Mouse (Mus musculus): ENCODE data around the gene Ispd. TPM values are rescaled to one million over a fixed set of nuclear protein-coding genes. Genes with fewer than 3 reads are reported as not detected.
A peak's percentile ranks its signal among the peaks of the same experiment; 100 is the strongest.

Ispd gene
- total RNA-seq, 2 experiments from 2014 or later = 3.2 to 4.2 TPM

GRCm38 (mm10) chr12:36564146-36564545 lies 182.9 kb downstream of the Ispd start:
- DNase-seq = no peak

- no peak for DNase-seq
Observed at GRCm38 (mm10) chr12:36566974-36567373, 185.7 kb downstream of the Ispd start.

- DNase-seq = no peak
Observed at GRCm38 (mm10) chr12:36570414-36571095, 189.3 kb downstream of the Ispd start.

GRCm38 (mm10) chr12:36584828-36585227 lies 203.6 kb downstream of the Ispd start:
- DNase-seq = no peak

- DNase-seq = no peak
Observed at GRCm38 (mm10) chr12:36597539-36598250, 216.4 kb downstream of the Ispd start.

GRCm38 (mm10) chr12:36621960-36622736 lies 240.9 kb downstream of the Ispd start:
- no peak for DNase-seq

- DNase-seq = no peak
Observed at GRCm38 (mm10) chr12:36627204-36627603, 246.0 kb downstream of the Ispd start.

- no peak for DNase-seq
Observed at GRCm38 (mm10) chr12:36632427-36632826, 251.2 kb downstream of the Ispd start.

GRCm38 (mm10) chr12:36647514-36647913 lies 266.3 kb downstream of the Ispd start:
- DNase-seq = no peak

- DNase-seq = peak; percentile 25
Observed at GRCm38 (mm10) chr12:36662496-36662895, 281.2 kb downstream of the Ispd start.

- DNase-seq = no peak
Observed at GRCm38 (mm10) chr12:36664783-36665182, 283.5 kb downstream of the Ispd start.

GRCm38 (mm10) chr12:36666771-36667170 lies 285.5 kb downstream of the Ispd start:
- no peak for DNase-seq

- no peak for DNase-seq
Observed at GRCm38 (mm10) chr12:36670164-36670908, 289.1 kb downstream of the Ispd start.

- DNase-seq = no peak
Observed at GRCm38 (mm10) chr12:36670915-36671579, 289.8 kb downstream of the Ispd start.

GRCm38 (mm10) chr12:36674481-36674880 lies 293.2 kb downstream of the Ispd start:
- DNase-seq = no peak

- DNase-seq = no peak
Observed at GRCm38 (mm10) chr12:36678220-36678619, 297.0 kb downstream of the Ispd start.

- no peak for DNase-seq
Observed at GRCm38 (mm10) chr12:36680883-36681505, 299.7 kb downstream of the Ispd start.

- DNase-seq = no peak
Observed at GRCm38 (mm10) chr12:36681779-36682178, 300.5 kb downstream of the Ispd start.

GRCm38 (mm10) chr12:36694072-36694471 lies 312.8 kb downstream of the Ispd start:
- DNase-seq = no peak

GRCm38 (mm10) chr12:36704380-36704779 lies 323.1 kb downstream of the Ispd start:
- no peak for DNase-seq

GRCm38 (mm10) chr12:36708810-36709209 lies 327.6 kb downstream of the Ispd start:
- no peak for DNase-seq

All from gastrocnemius, postnatal 25 days (tissue).